Mouse (Mus musculus): ENCODE data around the gene Rhbdd2.

Gene Rhbdd2

GRCm38 (mm10) chr5:135680967-135681545 is 48.6 kb downstream of the Rhbdd2 start:
- DNase-seq (ENCODE audit: low read depth, low spot score), result no peak

- DNase-seq (ENCODE audit: low read depth, low spot score), result no peak
These were observed 49.6 kb downstream of the Rhbdd2 start for GRCm38 (mm10) chr5:135682009-135682408.

- no peak for DNase-seq (ENCODE audit: low read depth, low spot score)
These were observed 50.6 kb downstream of the Rhbdd2 start for GRCm38 (mm10) chr5:135682942-135683570.

- no peak for DNase-seq (ENCODE audit: low read depth, low spot score)
These were observed 58.0 kb downstream of the Rhbdd2 start for GRCm38 (mm10) chr5:135690401-135690800.

- DNase-seq (ENCODE audit: low read depth, low spot score), result no peak
These were observed 58.8 kb downstream of the Rhbdd2 start for GRCm38 (mm10) chr5:135691266-135691665.

GRCm38 (mm10) chr5:135693281-135693853 is 60.9 kb downstream of the Rhbdd2 start:
- no peak for DNase-seq (ENCODE audit: low read depth, low spot score)

- DNase-seq (ENCODE audit: low read depth, low spot score), result no peak
These were observed 62.9 kb downstream of the Rhbdd2 start for GRCm38 (mm10) chr5:135695277-135695721.

All from R1 (cell line).